Mouse (Mus musculus) G1E-ER4 (cell line): Measurements from ENCODE around the gene Dhx15. TPM values are rescaled to one million over a fixed set of nuclear protein-coding genes. Genes with fewer than 3 reads are reported as not detected.

Source experiments
- GATA1 ChIP-seq: IDR thresholded peaks from one replicate; pipeline ENCODE4 v1.8.0; 2012; ENCODE audit warnings: low read length, inconsistent platforms
- polyA plus RNA-seq: library from polyadenylated mRNA; stranded (reverse); fragments of >175 nt; gene quantifications from 2 replicates; pipeline ENCODE4 v1.2.3, GENCODE M21; 2012

Dhx15 gene
- polyA plus RNA-seq, 1 experiment, result 104 TPM

GRCm38 (mm10) chr5:52188206-52188605, 2.1 kb downstream of the Dhx15 start:
- no peak for TF ChIP-seq GATA1

DNA sequence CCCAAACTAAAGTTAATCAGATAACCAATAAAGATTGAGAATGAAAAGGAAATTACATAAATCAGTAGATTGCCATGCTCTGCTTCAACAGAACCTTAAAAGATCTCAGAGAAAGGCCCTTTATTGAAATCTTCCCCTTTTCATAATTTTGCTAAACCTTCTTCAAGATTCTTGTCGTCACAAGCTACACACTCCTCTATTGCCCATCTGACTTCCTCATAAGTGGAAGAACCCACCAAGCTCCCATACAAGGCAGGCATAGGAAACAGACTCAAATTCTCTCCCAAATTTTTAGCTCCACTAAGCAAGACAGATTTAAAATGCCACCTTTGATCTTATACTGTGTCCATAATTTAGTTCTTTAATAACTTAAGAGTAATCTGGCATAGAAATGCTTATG, 13.0 kb downstream of the Dhx15 start:
- no peak for TF ChIP-seq GATA1

GRCm38 (mm10) chr5:52168468-52168867, 21.8 kb downstream of the Dhx15 start:
- TF ChIP-seq GATA1, result no peak

- no peak for TF ChIP-seq GATA1
Measured at GRCm38 (mm10) chr5:52149138-52149537, 41.2 kb downstream of the Dhx15 start.

- TF ChIP-seq GATA1, result no peak
Measured at GRCm38 (mm10) chr5:52147141-52147540, 43.2 kb downstream of the Dhx15 start.

DNA sequence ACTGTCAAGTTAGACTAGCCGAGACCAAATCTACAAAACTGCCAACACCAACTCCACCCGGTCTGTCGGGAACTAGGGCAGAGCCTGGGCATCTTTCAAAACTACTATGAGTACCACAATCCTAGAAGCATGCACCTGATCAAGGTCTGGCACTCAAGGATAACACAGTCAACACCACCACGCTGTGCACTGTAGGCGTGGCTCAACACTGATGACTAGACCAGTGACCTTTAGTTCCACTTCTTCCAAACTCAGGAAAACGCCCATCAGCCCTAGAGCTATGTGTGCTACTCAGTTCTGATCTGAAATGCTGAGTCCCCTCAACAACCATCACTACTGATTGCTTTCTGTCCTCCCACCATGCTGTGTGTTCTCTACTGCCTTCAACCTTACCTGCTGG, 44.6 kb downstream of the Dhx15 start:
- no peak for TF ChIP-seq GATA1

GRCm38 (mm10) chr5:52141936-52142335, 48.4 kb downstream of the Dhx15 start:
- TF ChIP-seq GATA1, result no peak

DNA sequence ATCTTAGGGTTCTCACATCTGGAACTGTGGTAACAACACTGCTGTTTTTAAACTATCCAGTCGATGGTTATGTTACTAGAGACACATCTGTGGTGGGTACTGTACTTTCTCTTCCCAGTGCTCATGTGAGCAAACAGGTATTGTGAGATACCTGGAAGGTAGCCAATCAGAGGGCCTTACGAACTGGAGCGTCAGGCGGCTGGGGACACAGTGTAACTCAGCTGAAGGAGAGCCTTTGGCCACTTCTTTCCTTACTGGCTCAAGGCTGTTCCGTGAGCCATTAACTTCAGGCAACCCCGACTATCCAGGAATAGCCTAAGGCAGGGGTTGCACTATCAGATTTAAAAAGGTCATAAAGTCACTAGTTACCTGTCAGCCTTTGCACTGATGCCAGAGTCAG, 51.5 kb downstream of the Dhx15 start:
- TF ChIP-seq GATA1, result no peak

- TF ChIP-seq GATA1, result no peak
Measured at GRCm38 (mm10) chr5:52138134-52138533, 52.2 kb downstream of the Dhx15 start.

GRCm38 (mm10) chr5:52135460-52136141, 54.7 kb downstream of the Dhx15 start:
- TF ChIP-seq GATA1, result no peak

DNA sequence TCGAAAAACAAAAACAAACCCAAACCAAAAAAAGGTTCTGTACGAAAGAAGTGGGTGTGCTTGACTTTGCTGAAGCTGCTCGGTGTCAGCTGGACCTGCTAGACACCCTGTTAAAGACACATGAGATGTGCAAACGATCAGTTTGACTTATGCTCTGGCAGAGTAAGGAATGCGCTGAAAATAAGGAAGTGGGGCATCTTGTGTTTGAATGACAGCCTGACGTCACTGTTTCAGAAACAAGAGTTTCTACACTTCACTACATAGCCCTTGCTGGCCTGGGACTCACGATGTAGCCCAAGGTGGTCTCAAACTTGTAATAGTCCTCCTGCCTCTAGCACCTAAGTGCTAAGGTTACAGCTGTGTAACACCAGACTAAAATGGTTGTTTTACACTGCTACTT, 57.5 kb downstream of the Dhx15 start:
- no peak for TF ChIP-seq GATA1

- TF ChIP-seq GATA1, result no peak
Measured at GRCm38 (mm10) chr5:52132092-52132491, 58.2 kb downstream of the Dhx15 start.

- no peak for TF ChIP-seq GATA1
Measured at GRCm38 (mm10) chr5:52131389-52131788, 58.9 kb downstream of the Dhx15 start.

DNA sequence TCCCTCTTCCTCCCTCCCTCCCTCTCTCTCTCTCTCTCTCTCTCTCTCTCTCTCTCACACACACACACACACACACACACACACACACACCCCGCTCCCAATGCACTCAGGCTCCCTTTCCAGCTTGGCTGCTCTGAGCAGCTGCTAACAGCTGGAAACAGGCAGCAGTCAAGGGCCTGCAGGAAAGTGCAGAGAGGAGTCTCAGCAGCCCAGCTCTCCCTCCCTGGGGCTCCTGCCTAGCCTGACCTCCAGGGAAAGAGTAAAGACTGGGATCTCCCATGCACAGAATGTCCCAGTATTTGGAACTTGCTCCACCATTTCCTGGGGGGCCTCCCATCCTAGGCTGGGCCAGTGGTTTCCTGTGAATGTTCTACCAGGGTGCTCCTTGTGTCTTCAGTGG, 59.8 kb downstream of the Dhx15 start:
- no peak for TF ChIP-seq GATA1

DNA sequence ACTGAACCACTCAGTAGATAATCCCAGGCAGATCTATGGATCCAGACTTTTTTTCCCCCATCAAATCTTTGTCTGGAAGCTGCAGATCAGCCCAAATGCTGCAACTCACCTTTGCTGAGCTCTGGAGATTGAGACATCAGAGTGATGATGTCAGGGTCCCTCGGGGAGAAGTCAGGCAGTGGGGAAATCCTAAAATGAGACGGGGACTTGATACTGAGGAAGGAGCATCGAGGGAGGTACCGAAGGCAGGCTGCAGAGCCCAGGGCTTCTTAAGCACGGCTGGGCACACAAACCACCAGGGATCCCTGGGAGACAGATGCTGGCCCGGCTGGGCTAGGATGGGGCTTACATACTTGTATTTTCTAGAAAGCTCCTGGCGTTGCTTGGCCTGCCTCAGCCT, 64.1 kb downstream of the Dhx15 start:
- TF ChIP-seq GATA1, result no peak

DNA sequence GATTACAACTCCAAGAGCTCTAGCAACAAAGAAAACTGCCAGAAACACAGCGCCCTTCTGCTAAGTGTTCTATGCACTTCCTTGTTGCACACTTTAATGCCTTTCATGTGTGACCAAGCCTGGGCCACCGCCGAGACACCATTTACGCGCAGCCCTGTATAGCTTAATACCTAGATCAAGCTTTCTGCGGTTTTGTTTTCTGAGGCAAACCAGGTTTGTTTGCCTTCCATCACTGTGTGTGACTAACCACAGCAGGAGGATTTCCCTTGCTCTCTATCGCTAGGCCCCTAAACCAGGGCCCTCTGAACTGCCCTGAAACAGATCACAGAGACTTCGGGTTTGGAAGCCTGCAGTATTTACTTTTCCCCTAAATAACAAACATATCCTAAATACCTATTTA, 64.5 kb downstream of the Dhx15 start:
- TF ChIP-seq GATA1, result no peak

GRCm38 (mm10) chr5:52122146-52122545, 68.2 kb downstream of the Dhx15 start:
- TF ChIP-seq GATA1, result no peak

DNA sequence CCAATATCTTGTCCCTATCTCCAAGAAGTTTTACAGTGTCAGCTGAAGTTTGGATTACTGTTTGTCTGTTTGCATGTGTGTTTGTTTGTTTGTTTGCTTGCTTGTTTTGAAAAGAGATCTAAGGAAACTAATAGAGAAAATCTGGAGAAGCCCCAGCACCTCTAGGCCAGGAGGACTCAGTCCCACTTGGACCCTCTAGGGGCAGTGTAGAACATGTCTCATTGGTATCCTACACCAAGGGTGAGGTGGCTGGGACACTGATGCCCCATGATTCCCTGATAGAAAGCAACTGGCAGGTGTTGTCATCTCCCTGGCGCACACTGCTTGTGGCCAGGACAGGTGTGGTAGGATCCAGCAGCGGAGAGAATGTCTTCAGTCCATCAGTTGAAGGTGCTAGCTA, 70.5 kb downstream of the Dhx15 start:
- no peak for TF ChIP-seq GATA1
